Mouse (Mus musculus) NIH3T3 (cell line): ENCODE measurements around the gene Stat4.

Experiments used
- DNase-seq: peaks from one replicate; pipeline ENCODE4 v3.0.0-alpha.2; 2012; ENCODE audit warnings: low read depth

Stat4 gene

DNA sequence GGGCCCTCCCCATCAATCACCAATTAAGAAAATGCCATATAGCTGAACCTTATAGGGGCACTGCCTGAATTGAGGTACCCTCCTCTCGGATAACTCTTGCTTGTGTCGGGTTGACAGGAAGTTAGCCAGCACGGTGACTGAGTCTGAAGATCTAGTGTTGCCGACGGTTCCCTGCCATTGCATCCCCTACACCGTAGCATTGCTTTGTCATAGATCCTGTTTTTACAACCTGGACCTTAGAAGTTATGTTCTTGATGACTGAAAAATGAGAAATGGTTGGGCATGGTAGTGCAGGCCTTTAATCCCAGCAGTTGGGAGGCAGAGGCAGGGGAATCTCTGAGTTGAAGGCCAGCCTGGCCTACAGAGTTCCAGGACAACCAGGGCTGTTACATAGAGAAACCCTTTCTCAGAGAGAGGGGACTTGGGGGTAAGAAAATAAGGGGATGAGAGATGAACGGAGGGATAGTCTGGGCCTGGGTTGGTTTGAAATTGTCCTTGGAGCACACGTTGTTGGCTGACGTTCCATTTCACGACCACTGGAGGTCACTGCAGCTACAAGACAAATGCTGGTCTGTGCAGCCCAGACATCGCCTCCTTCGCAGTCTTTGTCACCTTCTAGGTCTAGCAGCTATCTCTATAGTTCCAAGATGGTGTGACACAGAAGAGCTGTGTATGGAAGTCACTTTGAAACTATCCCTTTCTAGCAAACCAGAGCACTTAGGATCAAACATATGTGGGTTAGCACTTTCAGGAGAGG is 159.4 kb downstream of the Stat4 start:
- DNase-seq = peak; percentile 80

- DNase-seq = no peak
Measured at GRCm38 (mm10) chr1:52147431-52147830, 160.5 kb downstream of the Stat4 start.

- DNase-seq = no peak
Measured at GRCm38 (mm10) chr1:52148178-52148577, 161.2 kb downstream of the Stat4 start.

GRCm38 (mm10) chr1:52148696-52149095 is 161.7 kb downstream of the Stat4 start:
- no peak for DNase-seq

DNA sequence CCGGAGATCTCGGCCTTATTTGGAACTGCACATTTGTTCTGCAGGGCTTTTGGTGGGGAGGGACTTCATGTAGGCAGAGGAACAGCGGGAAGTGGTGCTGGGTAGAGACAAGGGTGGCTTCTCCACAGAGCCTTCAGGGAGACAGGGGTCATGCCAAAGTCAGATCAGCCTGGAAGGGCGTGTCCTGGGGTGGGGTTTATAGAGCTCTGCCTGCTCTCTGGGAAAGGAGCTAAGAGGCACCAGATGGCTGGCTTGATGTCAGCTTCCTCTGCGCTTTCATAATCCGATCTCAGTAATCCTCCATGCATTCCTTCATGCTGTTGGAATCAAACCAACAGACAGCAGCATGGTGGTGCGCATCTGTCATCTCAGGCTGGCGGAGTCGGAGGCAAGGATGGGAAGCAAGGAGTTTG is 163.0 kb downstream of the Stat4 start:
- peak; percentile 50 for DNase-seq

GRCm38 (mm10) chr1:52150676-52151075 is 163.7 kb downstream of the Stat4 start:
- DNase-seq = no peak

- no peak for DNase-seq
Measured at GRCm38 (mm10) chr1:52151166-52151565, 164.2 kb downstream of the Stat4 start.

DNA sequence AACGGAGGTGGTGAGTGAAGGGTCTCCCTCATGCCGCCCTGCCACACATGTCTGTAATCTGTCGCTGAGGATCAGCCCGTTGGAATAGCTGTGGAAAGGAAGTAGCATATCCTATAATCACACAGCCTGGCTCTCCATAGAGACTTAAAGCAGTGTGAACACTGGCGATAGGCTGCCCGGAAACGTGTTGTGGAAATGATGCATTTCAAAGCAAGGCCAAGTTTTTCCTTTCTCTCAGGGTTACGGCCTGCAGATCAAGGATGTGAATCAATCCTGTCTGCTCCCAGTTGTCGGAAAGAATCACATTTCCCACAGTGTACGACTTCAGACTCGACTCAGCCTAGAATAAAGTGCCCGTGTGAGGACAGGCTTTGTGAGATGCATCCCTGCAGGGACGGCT is 165.4 kb downstream of the Stat4 start:
- DNase-seq = no peak

GRCm38 (mm10) chr1:52152936-52153335 is 166.0 kb downstream of the Stat4 start:
- DNase-seq = no peak

DNA sequence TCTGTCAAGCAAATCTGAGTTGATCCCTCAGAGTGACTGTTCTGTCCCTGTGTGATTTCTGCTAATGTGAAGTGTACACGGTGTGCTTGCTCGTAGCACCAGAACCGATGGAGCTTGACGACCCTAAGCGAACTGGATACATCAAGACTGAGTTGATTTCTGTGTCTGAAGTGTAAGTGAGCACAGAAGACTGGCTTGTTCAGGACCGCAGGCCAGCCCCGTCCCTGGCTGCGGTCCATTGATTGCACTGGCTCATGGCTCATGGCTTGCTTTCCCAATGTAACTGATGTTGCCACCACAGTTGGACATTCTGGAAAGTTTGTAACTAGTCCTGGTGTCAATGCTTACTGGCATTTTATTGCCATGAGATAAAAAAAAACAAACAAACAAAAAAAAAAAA is 167.9 kb downstream of the Stat4 start:
- DNase-seq = no peak

- no peak for DNase-seq
Measured at GRCm38 (mm10) chr1:52156351-52156750, 169.4 kb downstream of the Stat4 start.
